Mouse (Mus musculus) forebrain, embryonic 16.5 days (tissue): Measurements from ENCODE around the gene D930007J09Rik. TPM values are rescaled to one million over a fixed set of nuclear protein-coding genes. Genes with fewer than 3 reads are reported as not detected.

Experiments used
- ATAC-seq: fragments of 200-750 bp; cut with Nextera tagmentation; 2 replicates; pipeline ENCODE4 v1.8.0; 2017; ENCODE audit warnings: mild to moderate bottlenecking, moderate library complexity
- H3K27ac ChIP-seq: fragments of 300-500 bp; sonication (generic); 2 replicates; pipeline ENCODE4 v1.5.1; 2014; ENCODE audit warnings: low read length, control low read depth
- H3K27me3 ChIP-seq: fragments of 300-500 bp; sonication (generic); replicated peaks from 2 replicates; pipeline ENCODE4 v1.6.1; 2014; ENCODE audit warnings: low read length; ENCODE audit not compliant: control insufficient read depth, insufficient read depth
- H3K36me3 ChIP-seq: fragments of 300-500 bp; sonication (generic); 2 replicates; pipeline ENCODE4 v1.6.1; 2014; ENCODE audit not compliant: control insufficient read depth, insufficient read depth
- H3K4me1 ChIP-seq: fragments of 300-500 bp; sonication (generic); replicated peaks from 2 replicates; pipeline ENCODE4 v1.6.1; 2014; ENCODE audit warnings: low read length; ENCODE audit not compliant: control insufficient read depth, insufficient read depth
- H3K4me2 ChIP-seq: fragments of 300-500 bp; sonication (generic); 2 replicates; pipeline ENCODE4 v1.6.1; 2014; ENCODE audit warnings: mild to moderate bottlenecking, low read length, control low read depth
- H3K4me3 ChIP-seq: fragments of 300-500 bp; sonication (generic); replicated peaks from 2 replicates; pipeline ENCODE4 v1.5.1; 2014; ENCODE audit warnings: mild to moderate bottlenecking, low read length, control low read depth
- H3K9ac ChIP-seq: fragments of 300-500 bp; sonication (generic); replicated peaks from 2 replicates; pipeline ENCODE4 v1.6.1; 2014; ENCODE audit warnings: low read depth, low read length, control low read depth
- H3K9me3 ChIP-seq: fragments of 300-500 bp; sonication (generic); 2 replicates; pipeline ENCODE4 v1.6.1; 2016; ENCODE audit warnings: low read length; ENCODE audit not compliant: control insufficient read depth
- WGBS: fragments of 180-500 bp; shearing (Covaris S2); extraction: QIAGEN DNeasy Blood & Tissue Kit; methylation state at CpG from one replicate; pipeline ENCODE4 v1.1.7; 2014; 5-methylcytosine and 5-hydroxymethylcytosine counted together
- polyA plus RNA-seq: library from polyadenylated mRNA; unstranded; fragments of >200 nt; fragmentation: Nextera tagmentation; extraction: Ambion mirVana; gene quantifications from 2 replicates; pipeline ENCODE4 v1.2.1, GENCODE M21; 2015

D930007J09Rik gene
- polyA plus RNA-seq, 1 experiment from 2014 or later: not detected

DNA sequence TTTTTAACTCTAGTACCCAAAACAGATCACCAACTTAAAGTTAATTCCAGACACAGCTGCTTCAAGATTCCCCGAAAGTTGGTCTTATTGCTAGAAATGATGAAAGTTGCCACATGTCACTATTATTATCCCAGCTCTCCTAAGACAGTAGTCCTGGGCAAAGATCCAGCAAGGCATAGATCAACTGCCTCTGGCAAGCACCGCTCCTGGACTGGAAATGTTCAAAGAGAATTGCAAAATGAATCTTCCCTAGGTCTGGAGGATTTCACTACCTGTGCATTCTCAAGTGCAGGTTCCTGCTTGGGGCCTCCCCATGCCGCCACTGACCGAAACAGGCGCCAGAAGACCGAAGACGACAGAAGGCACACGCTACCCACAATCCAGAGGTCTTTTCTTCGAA is 26.8 kb downstream of the D930007J09Rik start:
- no peak for ATAC-seq
- Histone ChIP-seq H3K4me3 (no peak overlapping the region), H3K9me3 (no peaks in the 10 kb centered on the region), H3K4me2 (no peak overlapping the region), H3K9ac (no peak overlapping the region), H3K36me3 (no peaks in the 10 kb centered on the region), H3K27ac (no peak overlapping the region), H3K4me1 (no peaks in the 10 kb centered on the region), H3K27me3 (no peaks in the 10 kb centered on the region)
- 95% methylated on average over 9 of the region's 9 CpGs for WGBS

GRCm38 (mm10) chr13:32769960-32770359 is 32.7 kb downstream of the D930007J09Rik start:
- Histone ChIP-seq H3K36me3 (no peaks in the 10 kb centered on the region), H3K27me3 (no peaks in the 10 kb centered on the region), H3K9me3 (no peaks in the 10 kb centered on the region), H3K9ac (no peak overlapping the region), H3K4me2 (no peak overlapping the region), H3K4me3 (no peak overlapping the region), H3K27ac (no peak overlapping the region), H3K4me1 (no peaks in the 10 kb centered on the region)
- no peak for ATAC-seq
- 13% methylated on average over 3 of the region's 3 CpGs for WGBS

- no peak overlapping the region for H3K9ac ChIP-seq
- ATAC-seq: no peak
- no peaks in the 10 kb centered on the region for H3K4me1 ChIP-seq
- no peaks in the 10 kb centered on the region for H3K27me3 ChIP-seq
- no peak overlapping the region for H3K4me3 ChIP-seq
- no peak overlapping the region for H3K27ac ChIP-seq
- WGBS: 11% methylated on average over 4 of the region's 4 CpGs
- H3K36me3 ChIP-seq: no peaks in the 10 kb centered on the region
- no peaks in the 10 kb centered on the region for H3K9me3 ChIP-seq
- no peak overlapping the region for H3K4me2 ChIP-seq
These were observed 34.5 kb downstream of the D930007J09Rik start for GRCm38 (mm10) chr13:32768104-32768503.

- WGBS: 44% methylated on average over 7 of the region's 7 CpGs
- Histone ChIP-seq H3K27me3 (no peaks in the 10 kb centered on the region), H3K4me3 (no peak overlapping the region), H3K4me1 (peaks cover under 1% of the 10 kb centered on the region; the same call in 1 of the 2 replicates), H3K27ac (no peak overlapping the region), H3K9ac (no peak overlapping the region), H3K36me3 (no peaks in the 10 kb centered on the region), H3K9me3 (no peaks in the 10 kb centered on the region), H3K4me2 (no peak overlapping the region)
- no peak for ATAC-seq
These were observed 38.2 kb downstream of the D930007J09Rik start for GRCm38 (mm10) chr13:32764448-32764847.

- H3K4me2 ChIP-seq: no peak overlapping the region
- H3K27me3 ChIP-seq: no peaks in the 10 kb centered on the region
- no peaks in the 10 kb centered on the region for H3K9me3 ChIP-seq
- no peak overlapping the region for H3K9ac ChIP-seq
- ATAC-seq: no peak
- WGBS: 87% methylated on average over 3 of the region's 3 CpGs
- no peak overlapping the region for H3K4me3 ChIP-seq
- H3K27ac ChIP-seq: no peak overlapping the region
- H3K36me3 ChIP-seq: no peaks in the 10 kb centered on the region
- H3K4me1 ChIP-seq: peaks cover 6% of the 10 kb centered on the region
These were observed 39.5 kb downstream of the D930007J09Rik start for GRCm38 (mm10) chr13:32763141-32763540.

- peaks cover 6% of the 10 kb centered on the region for H3K4me1 ChIP-seq
- no peaks in the 10 kb centered on the region for H3K9me3 ChIP-seq
- H3K4me3 ChIP-seq: no peak overlapping the region
- H3K36me3 ChIP-seq: no peaks in the 10 kb centered on the region
- no peak for ATAC-seq
- no peak overlapping the region for H3K9ac ChIP-seq
- H3K27me3 ChIP-seq: no peaks in the 10 kb centered on the region
- 72% methylated on average over 2 of the region's 2 CpGs for WGBS
- no peak overlapping the region for H3K27ac ChIP-seq
- no peak overlapping the region for H3K4me2 ChIP-seq
These were observed 41.9 kb downstream of the D930007J09Rik start for GRCm38 (mm10) chr13:32760795-32761194.

- no peak overlapping the region for H3K9ac ChIP-seq
- no peak overlapping the region for H3K27ac ChIP-seq
- no peaks in the 10 kb centered on the region for H3K27me3 ChIP-seq
- H3K36me3 ChIP-seq: no peaks in the 10 kb centered on the region
- peak; percentile 88 for ATAC-seq
- no peaks in the 10 kb centered on the region for H3K9me3 ChIP-seq
- WGBS: 9% methylated on average over 4 of the region's 4 CpGs
- H3K4me2 ChIP-seq: no peak overlapping the region
- H3K4me3 ChIP-seq: no peak overlapping the region
- H3K4me1 ChIP-seq: peaks cover 6% of the 10 kb centered on the region
These were observed 43.6 kb downstream of the D930007J09Rik start for GRCm38 (mm10) chr13:32759036-32759435.

Other genes with a start within 250 kb of the D930007J09Rik start
- gene Mylk4, start 18.9 kb downstream of the D930007J09Rik start, polyA plus RNA-seq: not detected in 2 replicates
- gene Wrnip1, start 811 bp downstream of the D930007J09Rik start, polyA plus RNA-seq: 32.3 and 32.7 TPM in 2 replicates
- gene Serpinb1a, start 48.3 kb upstream of the D930007J09Rik start, polyA plus RNA-seq: 1.5 and 1.6 TPM in 2 replicates
- not detected in 2 replicates for gene Serpinb1c, start 95.4 kb upstream of the D930007J09Rik start, polyA plus RNA-seq
- gene Serpinb6b, start 162.4 kb upstream of the D930007J09Rik start, polyA plus RNA-seq: 1.1 and 1.2 TPM in 2 replicates
- gene Serpinb9, start 200.4 kb upstream of the D930007J09Rik start, polyA plus RNA-seq: 1.3 and 2.0 TPM in 2 replicates
- 0.11 and 0.14 TPM in 2 replicates for gene Serpinb9b, start 224.6 kb upstream of the D930007J09Rik start, polyA plus RNA-seq